Mouse (Mus musculus) lung, postnatal 4 days (tissue): Measurements from ENCODE around the gene Trim40.
A peak's percentile ranks its signal among the peaks of the same experiment; 100 is the strongest.

Experiments
- DNase-seq, 2 experiments: peaks; one replicate each; pipeline ENCODE4 v3.0.0; 2021

The Trim40 gene

GRCm38 (mm10) chr17:36839001-36839400 lies 50.9 kb downstream of the Trim40 start:
- DNase-seq: no peak

GRCm38 (mm10) chr17:36836874-36837647 lies 52.9 kb downstream of the Trim40 start, which contains the start of gene Trim26:
Trim26 (plus strand) TSS chr17:36837134.
- DNase-seq: peak; percentile 97 to 100

DNA sequence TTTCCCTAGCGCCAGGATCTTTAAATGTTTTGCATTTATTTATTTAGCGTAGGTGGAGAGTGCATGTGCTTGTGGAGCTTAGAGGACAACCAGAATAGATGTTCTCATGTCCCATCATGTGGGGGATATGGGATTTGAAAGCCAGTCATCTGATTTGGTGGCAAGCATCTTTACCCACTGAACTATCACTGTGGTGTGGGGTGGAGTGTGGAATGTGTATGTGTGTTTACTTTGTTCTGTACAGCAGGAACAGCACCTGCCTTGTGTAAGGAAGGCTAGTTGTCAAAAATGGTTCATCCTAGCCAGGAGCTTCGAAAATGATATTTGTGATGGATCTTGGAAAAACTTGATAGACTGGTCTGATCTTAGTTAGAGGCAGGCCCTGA lies 53.5 kb downstream of the Trim40 start:
- DNase-seq: no peak

DNA sequence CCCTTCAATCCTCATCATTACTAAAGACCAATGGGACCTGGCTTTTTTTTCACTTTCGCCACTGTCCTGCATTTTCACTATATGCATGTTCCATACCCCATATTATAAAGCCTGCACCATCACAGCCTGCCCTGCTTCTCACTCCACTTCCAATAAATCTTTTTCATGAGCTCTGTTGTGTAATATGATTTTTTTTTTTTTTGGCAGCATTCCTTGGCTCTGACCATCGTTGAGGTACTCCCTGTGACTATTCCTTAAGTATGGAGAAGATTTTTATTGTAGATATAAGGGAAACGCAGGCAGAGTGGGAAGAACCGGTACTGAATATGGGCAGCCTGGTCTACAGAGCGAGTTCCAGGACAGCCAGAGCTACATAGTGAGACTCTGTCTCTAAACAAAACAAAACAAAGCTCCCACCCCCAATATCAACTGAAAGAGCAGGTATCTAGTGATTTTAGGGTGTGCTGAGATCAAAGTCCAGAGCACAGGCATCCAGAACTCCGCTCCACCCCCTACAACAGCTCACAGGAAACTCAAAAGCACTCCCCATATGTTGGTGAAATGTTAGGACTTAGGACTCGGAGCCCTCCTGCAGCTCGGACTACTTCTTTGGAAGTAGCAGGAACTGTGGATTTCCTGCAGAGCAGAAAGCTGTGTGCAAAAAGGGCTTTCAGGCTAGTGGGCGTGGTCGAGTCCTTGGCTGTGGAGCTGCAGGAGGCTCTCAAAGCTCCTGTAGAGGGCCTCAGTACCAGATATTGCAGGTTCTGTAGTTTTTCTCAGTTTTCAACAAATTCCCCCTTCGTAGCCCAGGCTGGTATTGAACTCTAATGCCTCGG lies 54.1 kb downstream of the Trim40 start:
- peak; percentile 70 to 72 for DNase-seq

DNA sequence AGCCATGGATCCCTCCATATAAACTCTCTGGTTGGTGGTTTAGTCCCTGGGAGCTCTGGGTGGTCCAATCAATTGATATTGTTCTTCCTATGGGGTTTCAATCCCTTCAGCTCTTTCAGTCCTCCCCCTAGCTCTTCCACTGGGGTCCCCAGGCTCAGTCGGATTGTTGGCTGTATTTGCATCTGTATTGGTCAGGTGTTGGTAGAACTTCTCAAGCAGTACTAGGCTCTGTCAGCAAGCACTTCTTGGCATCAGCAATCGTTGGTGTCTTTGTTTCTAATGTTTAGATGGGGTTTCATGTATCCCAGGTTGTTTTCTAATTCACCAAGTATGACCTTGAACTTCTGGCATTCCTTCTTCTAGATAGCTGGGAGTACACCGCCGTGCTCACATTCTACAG lies 57.2 kb downstream of the Trim40 start:
- no peak for DNase-seq
